Mouse (Mus musculus): ENCODE results near the gene Zc3h13. TPM values are rescaled to one million over a fixed set of nuclear protein-coding genes. Genes with fewer than 3 reads are reported as not detected.

Gene Zc3h13
- total RNA-seq, 2 experiments from 2014 or later, result 65.5 to 66.9 TPM

- TF ChIP-seq CTCF (IDR thresholded peaks at IDR 0.05), result no peak
- intact Hi-C loops (cut with DNase I), result no loop called here
- no peak for DNase-seq (ENCODE audit: extremely low spot score in 1 of 2, low spot score in 2 of 2)
- Histone ChIP-seq H3K4me3 (no peak overlapping the region), H3K27ac (no peak overlapping the region)
Observed at GRCm38 (mm10) chr14:75269531-75269930, 14.6 kb upstream of the Zc3h13 start.

- H3K27ac ChIP-seq, result no peak overlapping the region
- intact Hi-C loops (cut with DNase I), result loop anchor here (5.0 kb wide), 3 partner anchors 42 to 548 kb away; partner anchors contain the start of gene Siah3
- no peak overlapping the region for H3K4me3 ChIP-seq
- TF ChIP-seq CTCF (IDR thresholded peaks at IDR 0.05), result no peak
- DNase-seq (ENCODE audit: extremely low spot score in 1 of 2, low spot score in 2 of 2), result no peak
Observed at GRCm38 (mm10) chr14:75279716-75280115, 4.5 kb upstream of the Zc3h13 start.

- intact Hi-C loops (cut with DNase I), result loop anchor here (5.0 kb wide), 3 partner anchors 43 to 547 kb away; partner anchors contain the start of gene Siah3
- DNase-seq (ENCODE audit: extremely low spot score in 1 of 2, low spot score in 2 of 2), result no peak
- no peak overlapping the region for H3K4me3 ChIP-seq
Observed at GRCm38 (mm10) chr14:75280406-75280805, 3.8 kb upstream of the Zc3h13 start.

GRCm38 (mm10) chr14:75283609-75284192, 472 bp upstream of the Zc3h13 start:
- peak overlapping the region; percentile 83 for H3K27ac ChIP-seq
- peak overlapping the region; percentile 98 for H3K4me3 ChIP-seq
- intact Hi-C loops (cut with DNase I), result loop anchor here (2.0 to 5.0 kb wide), 4 partner anchors 46 to 544 kb away; partner anchors contain the start of gene Siah3
- no peak for DNase-seq (ENCODE audit: extremely low spot score in 1 of 2, low spot score in 2 of 2)
- no peak for TF ChIP-seq CTCF (IDR thresholded peaks at IDR 0.05)

More at GRCm38 (mm10) chr14:75280406-75280805, 3.8 kb upstream of the Zc3h13 start:
- H3K27ac ChIP-seq, result no peak overlapping the region
- no peak for TF ChIP-seq CTCF (IDR thresholded peaks at IDR 0.05)

- TF ChIP-seq CTCF (IDR thresholded peaks at IDR 0.05), result no peak
- H3K27ac ChIP-seq, result no peak overlapping the region
- no peak for DNase-seq (ENCODE audit: extremely low spot score in 1 of 2, low spot score in 2 of 2)
- intact Hi-C loops (cut with DNase I), result no loop called here
- H3K4me3 ChIP-seq, result no peak overlapping the region
Observed at GRCm38 (mm10) chr14:75301081-75301480, 16.9 kb downstream of the Zc3h13 start.

GRCm38 (mm10) chr14:75303807-75304206, 19.6 kb downstream of the Zc3h13 start:
- TF ChIP-seq CTCF (IDR thresholded peaks at IDR 0.05), result no peak
- no peak overlapping the region for H3K4me3 ChIP-seq
- intact Hi-C loops (cut with DNase I), result no loop called here
- no peak for DNase-seq (ENCODE audit: extremely low spot score in 1 of 2, low spot score in 2 of 2)
- H3K27ac ChIP-seq, result no peak overlapping the region

GRCm38 (mm10) chr14:75307855-75308254, 23.7 kb downstream of the Zc3h13 start:
- intact Hi-C loops (cut with DNase I), result no loop called here
- no peak for TF ChIP-seq CTCF (IDR thresholded peaks at IDR 0.05)
- no peak overlapping the region for H3K27ac ChIP-seq
- no peak for DNase-seq (ENCODE audit: extremely low spot score in 1 of 2, low spot score in 2 of 2)
- H3K4me3 ChIP-seq, result no peak overlapping the region

- Histone ChIP-seq H3K27ac (no peak overlapping the region), H3K4me3 (no peak overlapping the region)
- TF ChIP-seq CTCF (IDR thresholded peaks at IDR 0.05), result peak; percentile 32
- DNase-seq (ENCODE audit: extremely low spot score in 1 of 2, low spot score in 2 of 2), result no peak
- intact Hi-C loops (cut with DNase I), result no loop called here
Observed at GRCm38 (mm10) chr14:75309336-75309992, 25.3 kb downstream of the Zc3h13 start.

GRCm38 (mm10) chr14:75314484-75314883, 30.3 kb downstream of the Zc3h13 start:
- H3K27ac ChIP-seq, result no peak overlapping the region
- H3K4me3 ChIP-seq, result no peak overlapping the region
- no peak for TF ChIP-seq CTCF (IDR thresholded peaks at IDR 0.05)
- intact Hi-C loops (cut with DNase I), result no loop called here
- no peak for DNase-seq (ENCODE audit: extremely low spot score in 1 of 2, low spot score in 2 of 2)

GRCm38 (mm10) chr14:75318736-75319135, 34.6 kb downstream of the Zc3h13 start:
- Histone ChIP-seq H3K27ac (no peak overlapping the region), H3K4me3 (no peak overlapping the region)
- DNase-seq (ENCODE audit: extremely low spot score in 1 of 2, low spot score in 2 of 2), result no peak
- intact Hi-C loops (cut with DNase I), result no loop called here
- TF ChIP-seq CTCF (IDR thresholded peaks at IDR 0.05), result no peak

GRCm38 (mm10) chr14:75320269-75320668, 36.1 kb downstream of the Zc3h13 start:
- intact Hi-C loops (cut with DNase I), result no loop called here

GRCm38 (mm10) chr14:75323354-75323753, 39.2 kb downstream of the Zc3h13 start:
- no peak overlapping the region for H3K27ac ChIP-seq
- intact Hi-C loops (cut with DNase I), result no loop called here
- no peak for TF ChIP-seq CTCF (IDR thresholded peaks at IDR 0.05)
- no peak overlapping the region for H3K4me3 ChIP-seq
- no peak for DNase-seq (ENCODE audit: extremely low spot score in 1 of 2, low spot score in 2 of 2)

More at GRCm38 (mm10) chr14:75320269-75320668, 36.1 kb downstream of the Zc3h13 start:
- Histone ChIP-seq H3K4me3 (no peak overlapping the region), H3K27ac (no peak overlapping the region)
- no peak for TF ChIP-seq CTCF (IDR thresholded peaks at IDR 0.05)
- DNase-seq (ENCODE audit: extremely low spot score in 1 of 2, low spot score in 2 of 2), result no peak

Measured in left cerebral cortex, adult 2 months (tissue).